Mouse (Mus musculus) embryonic facial prominence, embryonic 11.5 days (tissue): ENCODE measurements around the gene Atf6. TPM values are rescaled to one million over a fixed set of nuclear protein-coding genes. Genes with fewer than 3 reads are reported as not detected.
A peak's percentile ranks its signal among the peaks of the same experiment; 100 is the strongest.

ENCODE experiments used
- ATAC-seq: fragments of 200-750 bp; cut with Nextera tagmentation; replicated peaks from 2 replicates; pipeline ENCODE4 v1.8.0; 2017; ENCODE audit warnings: low read depth; ENCODE audit not compliant: insufficient number of reproducible peaks, low FRiP score, low TSS enrichment
- DNase-seq: peaks from one replicate; pipeline ENCODE4 v3.0.0-alpha.2; 2015; ENCODE audit warnings: low spot score
- H3K27ac ChIP-seq: fragments of 300-500 bp; sonication (generic); replicated peaks from 2 replicates; pipeline ENCODE4 v1.5.1; 2014; ENCODE audit warnings: mild to moderate bottlenecking, low read depth, low read length, control low read depth
- H3K27me3 ChIP-seq: fragments of 300-500 bp; sonication (generic); 2 replicates; pipeline ENCODE4 v1.6.1; 2014; ENCODE audit warnings: mild to moderate bottlenecking, low read length, moderate library complexity, mixed read lengths; ENCODE audit not compliant: control insufficient read depth, insufficient read depth
- H3K36me3 ChIP-seq: fragments of 300-500 bp; sonication (generic); replicated peaks from 2 replicates; pipeline ENCODE4 v1.6.1; 2014; ENCODE audit warnings: low read depth, mild to moderate bottlenecking, low read length, moderate library complexity, mixed read lengths; ENCODE audit not compliant: control insufficient read depth, insufficient read depth
- H3K4me1 ChIP-seq: fragments of 300-500 bp; sonication (generic); 2 replicates; pipeline ENCODE4 v1.6.1; 2014; ENCODE audit warnings: low read length, mixed read lengths; ENCODE audit not compliant: control insufficient read depth, insufficient read depth
- H3K4me2 ChIP-seq: fragments of 300-500 bp; sonication (generic); 2 replicates; pipeline ENCODE4 v1.6.1; 2014; ENCODE audit warnings: low read depth, mild to moderate bottlenecking, control low read depth, low read length, moderate library complexity
- H3K4me3 ChIP-seq: fragments of 300-500 bp; sonication (generic); 2 replicates; pipeline ENCODE4 v1.5.1; 2014; ENCODE audit warnings: low read depth, low read length, control low read depth
- H3K9ac ChIP-seq: fragments of 300-500 bp; sonication (generic); replicated peaks from 2 replicates; pipeline ENCODE4 v1.6.1; 2014; ENCODE audit warnings: mild to moderate bottlenecking, control low read depth, low read length
- H3K9me3 ChIP-seq: fragments of 300-500 bp; sonication (generic); replicated peaks from 2 replicates; pipeline ENCODE4 v1.6.1; 2016; ENCODE audit warnings: mild to moderate bottlenecking, low read length, inconsistent platforms, mixed read lengths; ENCODE audit not compliant: control insufficient read depth
- WGBS: fragments of 180-500 bp; shearing (Covaris S2); extraction: QIAGEN DNeasy Blood & Tissue Kit; methylation state at CpG from one replicate; pipeline ENCODE4 v1.1.7; 2014; 5-methylcytosine and 5-hydroxymethylcytosine counted together
- polyA plus RNA-seq: library from polyadenylated mRNA; unstranded; fragments of >200 nt; fragmentation: Nextera tagmentation; extraction: Ambion mirVana; gene quantifications from 2 replicates; pipeline ENCODE4 v1.2.1, GENCODE M21; 2014

Gene Atf6
- polyA plus RNA-seq, 1 experiment from 2014 or later = 8.4 TPM

DNA sequence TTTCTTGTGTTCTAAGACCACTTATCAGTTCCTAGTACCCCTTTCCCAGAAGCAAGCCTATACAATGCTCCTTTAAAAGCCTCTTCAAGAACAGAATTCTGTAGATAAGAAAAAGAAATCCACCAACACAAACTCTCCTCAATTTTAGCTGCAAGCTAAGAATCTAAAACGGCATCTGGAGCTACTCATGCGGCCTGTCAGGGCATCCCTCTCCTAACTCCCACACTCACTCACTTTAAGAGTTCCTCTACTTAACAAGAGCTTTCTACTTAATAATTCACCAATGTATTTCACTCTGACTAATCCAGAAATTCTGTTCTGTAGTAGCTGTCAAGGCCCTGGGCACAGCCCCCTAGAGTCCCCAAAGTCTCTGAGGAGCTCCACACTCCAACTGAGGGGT is 24.1 kb upstream of the Atf6 start:
- no peaks in the 10 kb centered on the region for H3K4me1 ChIP-seq
- no peaks in the 10 kb centered on the region for H3K36me3 ChIP-seq
- no peak overlapping the region for H3K4me2 ChIP-seq
- no peaks in the 10 kb centered on the region for H3K27me3 ChIP-seq
- DNase-seq (no peak), ATAC-seq (no peak)
- H3K9me3 ChIP-seq = no peaks in the 10 kb centered on the region
- 77% methylated on average over 2 of the region's 2 CpGs for WGBS
- no peak overlapping the region for H3K9ac ChIP-seq
- H3K27ac ChIP-seq = no peak overlapping the region
- no peak overlapping the region for H3K4me3 ChIP-seq

GRCm38 (mm10) chr1:170889310-170889709 is 21.7 kb upstream of the Atf6 start:
- H3K9me3 ChIP-seq = no peaks in the 10 kb centered on the region
- no peak overlapping the region for H3K4me2 ChIP-seq
- H3K4me3 ChIP-seq = no peak overlapping the region
- no peaks in the 10 kb centered on the region for H3K4me1 ChIP-seq
- no peak for DNase-seq
- no peaks in the 10 kb centered on the region for H3K27me3 ChIP-seq
- 69% methylated on average over 4 of the region's 4 CpGs for WGBS
- no peaks in the 10 kb centered on the region for H3K36me3 ChIP-seq
- H3K27ac ChIP-seq = no peak overlapping the region
- ATAC-seq = no peak
- no peak overlapping the region for H3K9ac ChIP-seq

DNA sequence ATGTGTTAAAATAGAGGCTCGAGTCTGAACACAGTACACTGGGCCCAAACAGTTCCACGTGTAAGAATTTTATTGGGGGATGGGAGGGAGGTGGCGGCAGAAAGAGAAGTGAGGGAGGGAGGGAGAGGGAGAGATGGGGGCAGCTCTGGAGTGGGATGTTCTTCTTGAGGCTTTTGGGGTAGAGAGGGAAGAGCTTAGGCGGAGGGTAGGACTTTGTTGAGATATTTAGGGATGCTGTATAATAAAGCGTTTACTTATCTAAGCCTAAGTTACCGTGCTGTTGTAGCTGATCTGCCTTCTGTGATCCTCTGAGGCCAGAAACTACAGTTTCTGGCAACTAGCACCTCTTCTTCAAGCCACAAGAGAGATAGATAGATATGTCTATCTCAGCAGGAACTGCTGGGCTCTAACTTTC is 18.5 kb upstream of the Atf6 start:
- Histone ChIP-seq H3K36me3 (no peaks in the 10 kb centered on the region), H3K4me3 (no peak overlapping the region), H3K27ac (no peak overlapping the region), H3K9ac (no peak overlapping the region), H3K27me3 (no peaks in the 10 kb centered on the region), H3K9me3 (no peaks in the 10 kb centered on the region), H3K4me1 (no peaks in the 10 kb centered on the region), H3K4me2 (no peak overlapping the region)
- 54% methylated on average over 6 of the region's 6 CpGs for WGBS
- no peak for DNase-seq
- ATAC-seq = no peak

GRCm38 (mm10) chr1:170884978-170885561 is 17.5 kb upstream of the Atf6 start, which contains the start of the genes Gm26620 and Dusp12:
TSS of gene Gm26620 (plus strand) at chr1:170885065.
TSS of gene Dusp12 (minus strand) at chr1:170885540.
- Histone ChIP-seq H3K27ac (peak within 1 kb of the TSS; percentile 28; the same call in 1 of the 2 replicates), H3K4me1 (no peaks in the 10 kb centered on the region), H3K27me3 (no peaks in the 10 kb centered on the region), H3K9ac (peak within 1 kb of the TSS; percentile 93), H3K36me3 (no peaks in the 10 kb centered on the region; the same call in 1 of the 2 replicates), H3K9me3 (no peaks in the 10 kb centered on the region), H3K4me3 (peak within 1 kb of the TSS; percentile 95), H3K4me2 (peak within 1 kb of the TSS; percentile 74)
- DNase-seq (peak; percentile 92), ATAC-seq (peak; percentile 88)
- 0% methylated on average over 46 of the region's 46 CpGs for WGBS

GRCm38 (mm10) chr1:170884390-170884789 is 16.8 kb upstream of the Atf6 start:
- peak overlapping the region; percentile 95 for H3K4me3 ChIP-seq
- H3K4me2 ChIP-seq = peak overlapping the region; percentile 74
- ATAC-seq = no peak
- H3K4me1 ChIP-seq = no peaks in the 10 kb centered on the region
- no peak for DNase-seq
- no peaks in the 10 kb centered on the region for H3K27me3 ChIP-seq
- WGBS = 28% methylated on average over 8 of the region's 8 CpGs
- peak overlapping the region; percentile 93 for H3K9ac ChIP-seq
- H3K36me3 ChIP-seq = peaks cover 3% of the 10 kb centered on the region; the same call in 1 of the 2 replicates
- H3K27ac ChIP-seq = no peak overlapping the region
- H3K9me3 ChIP-seq = no peaks in the 10 kb centered on the region

DNA sequence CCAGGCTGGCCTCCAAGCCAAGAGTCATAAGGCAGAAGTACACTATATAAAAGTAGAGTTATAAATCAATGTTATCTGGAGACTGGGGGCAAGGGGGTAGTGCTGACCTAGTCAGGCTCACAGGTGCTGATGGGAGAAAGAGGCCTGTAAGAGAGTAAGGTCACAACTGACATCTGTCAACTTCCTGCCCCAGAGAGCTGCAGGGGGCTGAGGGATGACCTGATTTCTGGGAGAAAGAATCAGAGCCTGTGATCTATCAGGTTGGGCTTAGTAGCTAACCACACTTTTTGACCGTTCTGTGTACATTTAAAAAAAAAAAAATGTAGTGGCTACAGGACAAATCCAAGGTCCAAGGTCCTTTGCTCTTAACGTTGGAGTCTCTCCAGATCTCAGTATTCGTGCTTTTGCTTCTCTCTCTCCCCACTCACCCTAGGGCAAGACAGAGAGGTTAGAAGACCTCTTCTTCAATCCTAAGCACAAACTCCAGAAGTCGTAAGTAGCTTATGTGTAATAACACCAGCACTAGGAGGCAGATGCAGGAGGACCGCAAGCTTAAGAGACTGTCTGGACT is 15.4 kb upstream of the Atf6 start:
- Histone ChIP-seq H3K27ac (no peak overlapping the region), H3K4me2 (no peak overlapping the region), H3K4me3 (no peak overlapping the region), H3K27me3 (no peaks in the 10 kb centered on the region), H3K4me1 (no peaks in the 10 kb centered on the region), H3K9me3 (no peaks in the 10 kb centered on the region), H3K9ac (no peak overlapping the region), H3K36me3 (peaks cover 3% of the 10 kb centered on the region; the same call in 1 of the 2 replicates)
- no peak for ATAC-seq
- 91% methylated on average over 5 of the region's 5 CpGs for WGBS
- no peak for DNase-seq

DNA sequence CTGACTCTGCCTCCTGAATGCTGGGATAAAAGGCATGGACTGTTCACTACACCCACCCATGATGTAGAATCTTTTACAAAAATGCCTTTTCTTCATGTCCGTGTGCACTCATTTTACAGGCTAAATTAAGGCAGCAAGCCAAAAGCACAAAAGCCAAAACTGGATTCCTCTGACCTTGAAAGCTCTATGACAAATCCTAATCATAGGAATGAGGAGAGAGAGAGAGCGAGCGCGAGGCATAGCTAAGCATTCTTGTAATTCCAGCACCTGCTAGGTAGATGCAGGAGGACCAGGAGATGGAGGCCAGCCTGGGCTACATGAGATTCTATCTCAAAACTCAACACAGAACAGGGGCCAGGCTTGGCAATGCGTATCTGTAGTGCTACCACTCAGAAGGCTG is 9.3 kb upstream of the Atf6 start:
- Histone ChIP-seq H3K4me3 (no peak overlapping the region), H3K4me2 (no peak overlapping the region), H3K36me3 (peaks cover 3% of the 10 kb centered on the region; the same call in 1 of the 2 replicates), H3K27ac (no peak overlapping the region), H3K9ac (no peak overlapping the region), H3K27me3 (no peaks in the 10 kb centered on the region), H3K4me1 (no peaks in the 10 kb centered on the region), H3K9me3 (no peaks in the 10 kb centered on the region)
- ATAC-seq (no peak), DNase-seq (no peak)
- 97% methylated on average over 5 of the region's 5 CpGs for WGBS

GRCm38 (mm10) chr1:170875676-170876075 is 8.1 kb upstream of the Atf6 start:
- 92% methylated on average over 3 of the region's 3 CpGs for WGBS
- Histone ChIP-seq H3K27me3 (no peaks in the 10 kb centered on the region), H3K9me3 (no peaks in the 10 kb centered on the region), H3K4me2 (no peak overlapping the region), H3K4me3 (no peak overlapping the region), H3K27ac (no peak overlapping the region), H3K4me1 (no peaks in the 10 kb centered on the region), H3K9ac (no peak overlapping the region), H3K36me3 (peaks cover 3% of the 10 kb centered on the region; the same call in 1 of the 2 replicates)
- DNase-seq (no peak), ATAC-seq (no peak)
